Mouse (Mus musculus) limb, embryonic 13.5 days (tissue): ENCODE measurements around the gene Atg10. TPM values are rescaled to one million over a fixed set of nuclear protein-coding genes. Genes with fewer than 3 reads are reported as not detected.

Experiments
- ATAC-seq: fragments of 200-750 bp; cut with Nextera tagmentation; 2 replicates; pipeline ENCODE4 v1.8.0; 2017; ENCODE audit warnings: low read depth, moderate number of reproducible peaks, moderate TSS enrichment; ENCODE audit not compliant: low FRiP score
- H3K27ac ChIP-seq: fragments of 300-500 bp; sonication (generic); 2 replicates; pipeline ENCODE4 v1.5.1; 2015; ENCODE audit warnings: inconsistent platforms, mild to moderate bottlenecking, moderate library complexity
- H3K27me3 ChIP-seq: fragments of 300-500 bp; sonication (generic); 2 replicates; pipeline ENCODE4 v1.6.1; 2015; ENCODE audit warnings: mild to moderate bottlenecking, inconsistent platforms
- H3K36me3 ChIP-seq: fragments of 300-500 bp; sonication (generic); 2 replicates; pipeline ENCODE4 v1.6.1; 2015; ENCODE audit warnings: inconsistent platforms, mild to moderate bottlenecking, moderate library complexity
- H3K4me1 ChIP-seq: fragments of 300-500 bp; sonication (generic); 2 replicates; pipeline ENCODE4 v1.6.1; 2015; ENCODE audit warnings: inconsistent platforms
- H3K4me2 ChIP-seq: fragments of 300-500 bp; sonication (generic); replicated peaks from 2 replicates; pipeline ENCODE4 v1.6.1; 2015; ENCODE audit warnings: inconsistent platforms, mild to moderate bottlenecking, moderate library complexity
- H3K4me3 ChIP-seq: fragments of 300-500 bp; sonication (generic); 2 replicates; pipeline ENCODE4 v1.5.1; 2015; ENCODE audit warnings: moderate library complexity, mild to moderate bottlenecking, inconsistent platforms
- H3K9ac ChIP-seq: fragments of 300-500 bp; sonication (generic); 2 replicates; pipeline ENCODE4 v1.6.1; 2015; ENCODE audit warnings: mild to moderate bottlenecking, inconsistent platforms
- H3K9me3 ChIP-seq: fragments of 300-500 bp; sonication (generic); 2 replicates; pipeline ENCODE4 v1.6.1; 2016; ENCODE audit warnings: inconsistent platforms
- WGBS: fragments of 180-500 bp; shearing (Covaris S2); methylation state at CpG from one replicate; pipeline ENCODE4 v1.1.7; 2015; 5-methylcytosine and 5-hydroxymethylcytosine counted together
- polyA plus RNA-seq: library from polyadenylated mRNA; unstranded; fragments of >200 nt; fragmentation: Nextera tagmentation; extraction: Ambion mirVana; gene quantifications from 2 replicates; pipeline ENCODE4 v1.2.1, GENCODE M21; 2015

The Atg10 gene
- polyA plus RNA-seq, 1 experiment from 2014 or later = 19.8 TPM

DNA sequence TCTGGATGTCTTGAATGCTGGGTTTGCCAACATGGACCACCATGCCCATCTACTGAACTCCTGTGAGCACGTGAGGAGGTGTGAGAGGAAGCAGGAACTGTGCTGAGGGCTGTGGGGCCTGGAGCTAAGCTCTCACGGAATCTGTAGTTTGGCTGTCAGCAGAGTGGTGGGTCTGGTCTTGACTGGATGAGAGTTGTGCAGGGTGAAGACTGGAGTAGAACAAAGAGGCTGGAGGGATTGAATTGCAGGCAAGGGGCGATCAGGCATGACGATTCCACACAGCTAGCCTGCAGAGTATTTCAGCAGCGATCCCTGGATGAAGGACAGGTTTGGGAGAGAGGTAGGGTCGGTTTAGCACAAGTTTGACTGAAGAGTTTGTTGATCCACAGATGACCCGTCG is 10.8 kb downstream of the Atg10 start:
- no peaks in the 10 kb centered on the region for H3K27me3 ChIP-seq
- 87% methylated on average over 8 of the region's 8 CpGs for WGBS
- peaks cover 11% of the 10 kb centered on the region for H3K36me3 ChIP-seq
- no peak overlapping the region for H3K27ac ChIP-seq
- H3K4me2 ChIP-seq = no peak overlapping the region
- H3K9me3 ChIP-seq = no peaks in the 10 kb centered on the region
- H3K4me1 ChIP-seq = no peaks in the 10 kb centered on the region
- H3K9ac ChIP-seq = no peak overlapping the region
- no peak for ATAC-seq
- H3K4me3 ChIP-seq = no peak overlapping the region

DNA sequence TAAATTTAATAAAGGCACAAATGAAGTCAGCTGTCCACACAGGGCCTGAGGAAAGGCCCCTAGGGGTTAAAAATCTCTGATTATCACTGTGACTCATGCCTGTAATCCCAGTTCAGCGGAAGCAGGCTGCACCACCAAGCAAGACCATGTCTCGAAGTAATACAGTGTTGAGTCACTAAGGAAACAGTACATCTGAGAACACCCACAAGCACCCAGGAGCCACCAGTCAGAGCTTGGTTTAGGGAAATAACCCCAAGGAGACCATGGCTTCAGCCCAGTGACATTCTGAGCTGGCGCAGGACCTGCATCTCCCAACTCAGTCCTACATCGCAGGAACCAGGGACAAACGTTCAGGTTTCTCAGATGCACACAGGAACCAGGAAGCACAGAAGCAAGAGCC is 17.5 kb downstream of the Atg10 start:
- Histone ChIP-seq H3K4me3 (no peak overlapping the region), H3K36me3 (no peaks in the 10 kb centered on the region), H3K4me2 (no peak overlapping the region), H3K9ac (no peak overlapping the region), H3K4me1 (peaks cover 4% of the 10 kb centered on the region; the same call in 1 of the 2 replicates), H3K9me3 (no peaks in the 10 kb centered on the region), H3K27me3 (no peaks in the 10 kb centered on the region), H3K27ac (no peak overlapping the region)
- 76% methylated on average over 5 of the region's 5 CpGs for WGBS
- ATAC-seq = no peak

DNA sequence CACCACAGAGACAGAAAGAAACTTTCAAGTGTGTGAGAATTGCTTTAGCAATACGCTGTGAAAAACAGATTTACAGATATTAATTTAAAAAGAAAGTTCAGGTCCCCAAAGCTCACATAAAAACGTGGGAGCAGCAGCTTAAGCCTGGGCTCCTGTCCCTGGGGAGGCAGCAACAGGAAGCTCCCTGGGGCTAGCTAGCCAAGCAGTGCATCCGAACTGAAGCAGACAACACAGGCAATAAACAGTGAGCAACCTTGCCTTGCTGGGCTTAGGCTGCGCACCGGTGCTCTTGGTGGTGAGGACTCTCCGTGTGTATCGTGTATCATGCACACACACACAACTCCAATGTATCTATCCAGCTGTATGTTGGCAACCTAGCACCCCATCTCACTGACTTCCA is 21.2 kb downstream of the Atg10 start:
- no peak overlapping the region for H3K4me2 ChIP-seq
- H3K36me3 ChIP-seq = no peaks in the 10 kb centered on the region
- H3K9me3 ChIP-seq = no peaks in the 10 kb centered on the region
- no peaks in the 10 kb centered on the region for H3K27me3 ChIP-seq
- no peak overlapping the region for H3K9ac ChIP-seq
- no peak overlapping the region for H3K4me3 ChIP-seq
- WGBS = 59% methylated on average over 7 of the region's 7 CpGs
- H3K4me1 ChIP-seq = peaks cover 4% of the 10 kb centered on the region; the same call in 1 of the 2 replicates
- ATAC-seq = no peak
- H3K27ac ChIP-seq = no peak overlapping the region

DNA sequence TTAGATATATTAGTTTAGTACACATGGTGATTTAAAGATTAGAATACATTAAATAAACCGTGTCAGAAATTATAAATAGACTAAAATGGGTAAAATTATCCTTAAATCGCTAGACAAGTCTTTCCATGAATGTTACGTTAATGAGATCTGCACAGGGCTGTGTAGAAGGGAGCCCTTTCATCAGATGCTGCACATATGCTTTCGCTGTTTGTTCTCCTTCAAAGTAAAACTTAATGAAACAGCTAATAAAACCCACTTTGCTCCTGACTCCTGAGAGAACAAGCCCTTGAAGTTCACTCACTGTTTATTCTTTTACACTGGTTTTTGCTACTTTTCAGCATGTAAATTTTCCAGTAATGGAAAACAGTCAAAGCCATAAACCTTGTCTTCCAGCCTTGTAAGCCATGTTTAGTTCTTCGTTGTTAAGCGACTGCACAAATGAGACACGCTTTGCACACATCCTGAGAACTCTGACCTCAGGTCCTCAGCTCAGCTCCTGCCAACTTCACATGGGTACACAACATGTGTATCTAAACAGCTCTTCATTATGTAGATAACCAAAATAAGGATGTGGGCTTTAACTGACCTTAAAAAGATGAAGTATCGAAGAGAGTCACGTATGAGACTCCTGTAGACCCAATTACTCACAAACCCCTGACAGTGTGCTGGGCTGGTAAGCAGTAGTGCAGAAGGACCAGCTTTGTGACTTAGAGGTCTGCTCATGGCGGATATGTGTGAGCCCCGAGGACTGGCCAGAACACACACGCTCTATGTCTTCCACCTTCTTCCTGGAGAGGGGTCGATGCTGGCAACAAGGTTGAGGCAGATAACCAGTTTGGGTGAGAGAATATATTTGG is 36.2 kb downstream of the Atg10 start:
- peak; percentile 64 for ATAC-seq
- Histone ChIP-seq H3K27ac (peak overlapping the region; percentile 56), H3K27me3 (no peaks in the 10 kb centered on the region), H3K36me3 (no peaks in the 10 kb centered on the region), H3K4me3 (no peak overlapping the region), H3K4me1 (peaks cover 21% of the 10 kb centered on the region), H3K4me2 (0 out of 2 replicates have a peak overlapping the region, but pooled peaks have one; percentile 19), H3K9me3 (no peaks in the 10 kb centered on the region), H3K9ac (no peak overlapping the region)
- WGBS = 18% methylated on average over 13 of the region's 13 CpGs

DNA sequence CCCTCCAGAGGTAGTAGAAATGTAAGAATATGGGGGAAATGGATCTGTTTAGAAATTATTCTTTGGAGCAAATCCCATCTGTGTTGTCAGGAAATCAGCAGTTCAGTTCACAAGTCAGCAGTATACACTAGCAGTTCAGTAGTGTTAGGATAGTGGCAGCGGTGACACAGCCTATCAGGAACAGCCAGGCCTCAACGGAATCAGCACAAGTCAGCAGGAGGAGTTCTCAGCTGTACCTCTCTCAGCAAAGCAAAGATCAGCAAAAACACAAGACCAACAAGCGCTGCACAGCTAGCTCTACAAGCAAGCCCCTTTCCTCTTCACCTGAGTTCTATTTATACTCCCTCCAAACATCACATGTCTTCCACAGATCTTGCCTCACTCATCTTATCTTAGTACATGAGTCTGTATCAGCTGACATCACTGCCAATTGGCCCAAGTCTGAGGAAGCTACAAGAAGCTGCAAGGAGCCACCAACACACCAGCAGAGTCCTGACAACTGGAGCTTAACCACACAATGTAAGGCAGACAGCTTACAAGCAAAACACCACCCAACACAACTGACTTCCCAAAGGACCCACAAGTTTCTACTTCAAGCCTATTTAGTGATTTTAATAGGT is 38.4 kb downstream of the Atg10 start:
- H3K4me1 ChIP-seq = peaks cover 21% of the 10 kb centered on the region
- no peak overlapping the region for H3K4me2 ChIP-seq
- H3K36me3 ChIP-seq = no peaks in the 10 kb centered on the region
- no peak overlapping the region for H3K27ac ChIP-seq
- H3K27me3 ChIP-seq = no peaks in the 10 kb centered on the region
- no peaks in the 10 kb centered on the region for H3K9me3 ChIP-seq
- no peak for ATAC-seq
- WGBS = 84% methylated on average over 3 of the region's 3 CpGs
- no peak overlapping the region for H3K9ac ChIP-seq
- H3K4me3 ChIP-seq = no peak overlapping the region

DNA sequence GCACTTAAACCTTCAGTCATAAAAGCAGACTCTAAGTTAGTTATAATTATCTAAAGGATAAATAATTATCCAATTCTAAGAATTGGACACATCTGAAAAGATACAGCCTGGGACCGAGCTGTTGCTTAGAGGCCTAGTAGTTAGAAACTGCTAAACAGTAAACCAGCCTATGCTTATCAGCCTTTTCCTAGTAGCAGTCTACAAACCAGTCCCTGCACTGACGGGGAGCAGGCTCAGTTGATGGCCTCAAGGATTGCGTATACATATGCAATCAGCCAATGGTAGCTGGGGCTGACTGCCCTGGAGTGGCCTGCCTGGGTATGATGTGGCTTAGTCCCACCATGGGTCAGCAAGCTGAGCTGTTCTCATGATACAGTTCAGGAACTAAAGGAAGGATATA is 39.5 kb downstream of the Atg10 start:
- Histone ChIP-seq H3K9ac (no peak overlapping the region), H3K27me3 (no peaks in the 10 kb centered on the region), H3K4me2 (no peak overlapping the region), H3K4me1 (peaks cover 23% of the 10 kb centered on the region), H3K4me3 (no peak overlapping the region), H3K9me3 (no peaks in the 10 kb centered on the region), H3K36me3 (no peaks in the 10 kb centered on the region), H3K27ac (no peak overlapping the region)
- ATAC-seq = no peak
- 82% methylated on average over 3 of the region's 3 CpGs for WGBS

DNA sequence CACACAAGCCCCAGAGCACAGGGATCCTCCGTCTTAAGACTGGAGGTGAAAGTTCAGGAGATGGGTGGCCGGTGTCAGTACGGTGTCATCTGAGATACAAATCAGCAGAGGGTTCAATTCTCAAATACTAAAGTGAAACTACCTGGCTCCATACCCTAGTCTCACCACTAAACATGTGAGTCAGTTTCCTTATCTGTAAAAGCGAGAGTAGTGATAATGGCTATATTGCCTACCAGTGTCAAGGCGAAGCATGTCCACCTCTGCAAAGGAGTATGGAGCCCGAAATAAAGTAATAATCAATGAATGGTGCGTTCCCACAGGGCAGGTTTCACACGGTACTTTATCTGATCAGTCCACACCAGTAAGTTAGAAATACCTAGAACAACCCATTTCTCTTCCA is 43.4 kb downstream of the Atg10 start:
- 91% methylated on average over 8 of the region's 8 CpGs for WGBS
- H3K4me1 ChIP-seq = peaks cover 17% of the 10 kb centered on the region
- H3K4me2 ChIP-seq = no peak overlapping the region
- H3K4me3 ChIP-seq = no peak overlapping the region
- H3K36me3 ChIP-seq = no peaks in the 10 kb centered on the region
- no peaks in the 10 kb centered on the region for H3K27me3 ChIP-seq
- no peaks in the 10 kb centered on the region for H3K9me3 ChIP-seq
- ATAC-seq = no peak
- H3K9ac ChIP-seq = no peak overlapping the region
- H3K27ac ChIP-seq = no peak overlapping the region

DNA sequence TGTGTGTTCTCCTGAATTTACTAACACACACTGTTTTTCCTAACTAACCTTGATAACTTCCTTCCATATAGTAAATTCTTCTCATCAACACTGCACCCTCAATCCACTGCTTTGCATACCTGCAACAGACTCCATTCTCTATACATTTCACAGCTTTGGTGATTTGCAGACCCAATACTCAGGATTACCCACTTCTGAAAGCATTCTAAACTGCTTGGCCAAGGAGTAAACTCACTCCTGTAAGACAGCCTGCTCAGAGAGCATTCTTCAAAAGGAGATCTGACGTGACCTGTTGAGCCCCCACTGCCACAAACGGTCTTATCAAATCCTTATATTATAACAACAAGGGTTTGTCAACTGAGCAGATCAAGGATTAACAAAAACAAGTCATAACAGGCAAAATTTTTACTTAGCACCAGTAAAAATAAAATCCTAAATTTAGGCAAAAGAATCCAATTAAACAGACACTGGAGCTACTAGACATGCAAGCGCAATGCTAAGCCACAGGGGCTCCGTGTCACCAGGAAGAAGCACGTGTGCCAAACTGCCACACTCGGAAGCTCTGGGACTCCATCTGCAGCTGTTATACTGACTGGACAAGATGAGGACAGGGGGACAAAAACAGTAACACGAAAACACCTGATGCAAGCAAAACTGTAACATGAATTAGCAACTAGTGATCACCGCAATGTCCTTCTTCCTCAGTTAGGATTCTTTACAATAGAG is 44.4 kb downstream of the Atg10 start:
- H3K9me3 ChIP-seq = no peaks in the 10 kb centered on the region
- H3K27me3 ChIP-seq = no peaks in the 10 kb centered on the region
- H3K36me3 ChIP-seq = no peaks in the 10 kb centered on the region
- H3K4me3 ChIP-seq = no peak overlapping the region
- 59% methylated on average over 8 of the region's 8 CpGs for WGBS
- no peak for ATAC-seq
- H3K9ac ChIP-seq = no peak overlapping the region
- peaks cover 17% of the 10 kb centered on the region for H3K4me1 ChIP-seq
- no peak overlapping the region; the same call in 1 of the 2 replicates for H3K27ac ChIP-seq
- no peak overlapping the region for H3K4me2 ChIP-seq

DNA sequence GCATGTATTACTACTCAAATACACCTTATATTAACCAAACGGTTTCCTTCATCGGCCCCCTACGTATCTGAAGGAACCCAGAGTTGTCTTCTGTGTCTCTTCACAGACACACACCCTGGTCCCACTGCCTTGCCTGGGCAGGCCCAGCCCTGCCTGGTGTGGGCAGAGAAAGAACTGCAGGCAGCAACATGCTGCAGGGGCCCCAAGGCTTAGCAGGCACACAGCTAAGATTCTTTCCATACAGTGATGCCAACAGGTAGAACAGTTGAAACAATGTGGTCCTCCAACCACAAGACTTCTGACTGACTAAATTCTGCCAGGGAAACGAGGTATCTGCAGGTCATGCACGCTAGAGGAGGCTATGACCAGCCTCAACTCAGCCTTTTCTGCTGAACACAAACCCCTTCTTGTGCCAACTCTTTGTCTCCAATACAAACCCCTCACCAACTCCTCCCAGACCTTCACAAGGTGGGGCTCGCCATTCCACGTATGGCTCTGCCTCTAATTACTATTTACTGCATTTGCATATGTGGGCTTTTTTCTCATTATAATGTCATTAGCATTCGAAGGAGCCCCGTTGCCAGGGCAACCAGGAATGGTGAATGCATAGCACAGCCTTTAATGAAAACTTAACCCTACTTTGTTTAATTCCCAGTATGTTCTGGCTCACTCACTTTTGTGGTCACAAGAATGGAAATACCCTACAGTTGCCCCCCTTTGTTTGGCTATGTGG is 45.2 kb downstream of the Atg10 start:
- WGBS = 46% methylated on average over 9 of the region's 9 CpGs

DNA sequence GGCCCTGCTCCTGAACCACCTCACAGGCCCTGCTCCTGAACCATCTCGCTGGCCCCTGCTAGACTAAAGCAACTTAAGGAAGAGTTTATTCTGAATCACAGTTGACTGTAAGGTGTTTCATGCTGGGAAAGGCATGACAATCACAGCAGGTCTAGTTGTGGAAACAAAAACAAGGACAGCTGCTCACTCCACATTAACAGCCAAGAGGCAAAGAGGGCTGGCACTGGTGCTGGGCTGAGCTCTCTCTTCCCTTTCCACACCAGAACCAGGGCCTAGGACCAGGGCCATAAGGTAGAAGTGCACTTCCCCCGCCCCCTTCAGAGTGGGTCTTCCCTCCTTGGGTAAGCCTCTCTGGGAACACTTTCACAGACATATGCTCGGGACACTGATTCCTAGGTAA is 48.4 kb downstream of the Atg10 start:
- ATAC-seq = no peak
- 71% methylated on average over 3 of the region's 3 CpGs for WGBS
- H3K36me3 ChIP-seq = no peaks in the 10 kb centered on the region

More for the DNA sequence above, 45.2 kb downstream of the Atg10 start:
- Histone ChIP-seq H3K9me3 (no peaks in the 10 kb centered on the region), H3K9ac (no peak overlapping the region), H3K36me3 (no peaks in the 10 kb centered on the region), H3K4me2 (no peak overlapping the region), H3K27ac (peak overlapping the region; percentile 61), H3K27me3 (no peaks in the 10 kb centered on the region), H3K4me1 (peaks cover 17% of the 10 kb centered on the region), H3K4me3 (no peak overlapping the region)
- ATAC-seq = peak; percentile 76

DNA sequence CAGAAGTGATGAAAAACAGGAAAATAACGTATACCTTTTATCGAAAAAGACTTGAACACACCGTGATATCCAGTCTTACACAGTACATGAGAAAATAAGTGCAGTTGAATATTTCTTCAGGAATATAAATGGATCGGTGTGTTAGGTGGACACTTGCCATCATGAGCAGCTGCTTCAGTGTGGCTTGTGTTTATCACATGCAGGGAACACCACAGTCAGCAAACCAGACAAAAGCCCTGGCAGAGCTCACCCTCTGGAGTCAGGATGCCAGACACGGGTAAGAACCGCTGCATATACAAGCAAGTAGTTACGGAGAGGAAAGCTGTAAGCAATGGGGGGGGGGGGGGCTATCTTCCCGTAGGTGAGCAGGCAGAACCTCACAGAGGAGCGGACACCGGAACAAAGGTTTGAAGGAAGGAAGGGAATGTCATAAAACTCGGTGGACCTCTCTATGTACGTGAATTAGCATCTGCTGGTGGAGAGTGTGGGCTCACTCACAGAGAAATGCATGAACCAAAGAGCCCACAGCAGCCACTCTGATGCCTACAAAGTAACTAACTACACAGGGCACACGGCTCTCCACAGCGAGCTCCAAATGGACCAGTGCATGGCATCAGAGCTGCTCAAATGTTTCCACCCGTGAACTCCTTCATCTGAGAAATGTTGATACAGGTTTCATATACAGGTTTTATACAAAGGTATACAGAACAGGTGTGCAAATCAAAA is 51.8 kb downstream of the Atg10 start:
- Histone ChIP-seq H3K27me3 (no peaks in the 10 kb centered on the region), H3K4me3 (no peak overlapping the region), H3K9ac (no peak overlapping the region), H3K4me2 (no peak overlapping the region), H3K9me3 (no peaks in the 10 kb centered on the region), H3K27ac (no peak overlapping the region), H3K36me3 (no peaks in the 10 kb centered on the region), H3K4me1 (peaks cover 12% of the 10 kb centered on the region)
- ATAC-seq = no peak
- WGBS = 76% methylated on average over 15 of the region's 15 CpGs

More for the DNA sequence above, 48.4 kb downstream of the Atg10 start:
- H3K4me3 ChIP-seq = no peak overlapping the region
- H3K4me1 ChIP-seq = peaks cover 17% of the 10 kb centered on the region
- no peak overlapping the region for H3K9ac ChIP-seq
- no peak overlapping the region for H3K27ac ChIP-seq
- no peaks in the 10 kb centered on the region for H3K9me3 ChIP-seq
- H3K4me2 ChIP-seq = no peak overlapping the region
- H3K27me3 ChIP-seq = no peaks in the 10 kb centered on the region
